Mouse (Mus musculus): ENCODE measurements around the gene Abl1. TPM values are rescaled to one million over a fixed set of nuclear protein-coding genes. Genes with fewer than 3 reads are reported as not detected.

The Abl1 gene
- polyA plus RNA-seq, 1 experiment from 2014 or later: 20.9 TPM

- H3K9ac ChIP-seq: no peak overlapping the region
- H3K4me1 ChIP-seq (replicated peaks; ENCODE audit: control insufficient read depth, insufficient read depth, low read length): peaks cover 10% of the 10 kb centered on the region
- H3K27ac ChIP-seq: no peak overlapping the region; the same call in 1 of the 2 replicates
- H3K4me3 ChIP-seq (replicated peaks; ENCODE audit: low read length): no peak overlapping the region
- no peaks in the 10 kb centered on the region for H3K36me3 ChIP-seq (replicated peaks; ENCODE audit: control insufficient read depth, insufficient read depth)
- 26% methylated on average over 10 of the region's 10 CpGs for WGBS
- H3K9me3 ChIP-seq (ENCODE audit: control insufficient read depth, low read length): no peaks in the 10 kb centered on the region
- ATAC-seq (ENCODE audit: low FRiP score) (no peak), DNase-seq (ENCODE audit: low spot score) (no peak)
- H3K27me3 ChIP-seq (ENCODE audit: control insufficient read depth, insufficient read depth, low read length): no peaks in the 10 kb centered on the region
- H3K4me2 ChIP-seq (replicated peaks): peak overlapping the region; percentile 14; the same call in 1 of the 2 replicates
Observed at GRCm38 (mm10) chr2:31749046-31749709, 61.0 kb downstream of the Abl1 start.

GRCm38 (mm10) chr2:31750133-31750532 is 62.0 kb downstream of the Abl1 start:
- ATAC-seq (ENCODE audit: low FRiP score): no peak
- H3K4me2 ChIP-seq (replicated peaks): no peak overlapping the region
- no peaks in the 10 kb centered on the region for H3K9me3 ChIP-seq (ENCODE audit: control insufficient read depth, low read length)
- no peak for DNase-seq (ENCODE audit: low spot score)
- no peak overlapping the region for H3K9ac ChIP-seq
- no peak overlapping the region for H3K27ac ChIP-seq
- H3K4me1 ChIP-seq (replicated peaks; ENCODE audit: control insufficient read depth, insufficient read depth, low read length): peaks cover 10% of the 10 kb centered on the region
- H3K4me3 ChIP-seq (replicated peaks; ENCODE audit: low read length): no peak overlapping the region
- no peaks in the 10 kb centered on the region for H3K27me3 ChIP-seq (ENCODE audit: control insufficient read depth, insufficient read depth, low read length)
- no peaks in the 10 kb centered on the region for H3K36me3 ChIP-seq (replicated peaks; ENCODE audit: control insufficient read depth, insufficient read depth)
- WGBS: 90% methylated on average over 5 of the region's 5 CpGs

- H3K9ac ChIP-seq: no peak overlapping the region
- H3K36me3 ChIP-seq (replicated peaks; ENCODE audit: control insufficient read depth, insufficient read depth): no peaks in the 10 kb centered on the region
- no peak for DNase-seq (ENCODE audit: low spot score)
- no peak for ATAC-seq (ENCODE audit: low FRiP score)
- no peaks in the 10 kb centered on the region for H3K27me3 ChIP-seq (ENCODE audit: control insufficient read depth, insufficient read depth, low read length)
- H3K9me3 ChIP-seq (ENCODE audit: control insufficient read depth, low read length): no peaks in the 10 kb centered on the region
- H3K4me2 ChIP-seq (replicated peaks): no peak overlapping the region
- H3K4me1 ChIP-seq (replicated peaks; ENCODE audit: control insufficient read depth, insufficient read depth, low read length): peaks cover 31% of the 10 kb centered on the region
- no peak overlapping the region for H3K27ac ChIP-seq
- H3K4me3 ChIP-seq (replicated peaks; ENCODE audit: low read length): no peak overlapping the region
Observed at GRCm38 (mm10) chr2:31757472-31757871, 69.3 kb downstream of the Abl1 start.

GRCm38 (mm10) chr2:31758966-31759365 is 70.8 kb downstream of the Abl1 start:
- Histone ChIP-seq H3K36me3 (replicated peaks; ENCODE audit: control insufficient read depth, insufficient read depth) (no peaks in the 10 kb centered on the region), H3K4me2 (replicated peaks) (peak overlapping the region; percentile 65), H3K4me3 (replicated peaks; ENCODE audit: low read length) (peak overlapping the region; percentile 72; the same call in 1 of the 2 replicates), H3K27me3 (ENCODE audit: control insufficient read depth, insufficient read depth, low read length) (no peaks in the 10 kb centered on the region), H3K9ac (no peak overlapping the region), H3K9me3 (ENCODE audit: control insufficient read depth, low read length) (no peaks in the 10 kb centered on the region), H3K27ac (no peak overlapping the region), H3K4me1 (replicated peaks; ENCODE audit: control insufficient read depth, insufficient read depth, low read length) (peaks cover 44% of the 10 kb centered on the region)
- ATAC-seq (ENCODE audit: low FRiP score) (no peak), DNase-seq (ENCODE audit: low spot score) (no peak)
- WGBS: 90% methylated on average over 5 of the region's 5 CpGs

GRCm38 (mm10) chr2:31759751-31760460 is 71.7 kb downstream of the Abl1 start:
- H3K9me3 ChIP-seq (ENCODE audit: control insufficient read depth, low read length): no peaks in the 10 kb centered on the region
- no peaks in the 10 kb centered on the region for H3K36me3 ChIP-seq (replicated peaks; ENCODE audit: control insufficient read depth, insufficient read depth)
- no peaks in the 10 kb centered on the region for H3K27me3 ChIP-seq (ENCODE audit: control insufficient read depth, insufficient read depth, low read length)
- H3K4me2 ChIP-seq (replicated peaks): peak overlapping the region; percentile 65
- H3K27ac ChIP-seq: peak overlapping the region; percentile 75
- peak; percentile 88 for ATAC-seq (ENCODE audit: low FRiP score)
- DNase-seq (ENCODE audit: low spot score): peak; percentile 56
- H3K4me3 ChIP-seq (replicated peaks; ENCODE audit: low read length): peak overlapping the region; percentile 72
- H3K9ac ChIP-seq: peak overlapping the region; percentile 87
- peaks cover 44% of the 10 kb centered on the region for H3K4me1 ChIP-seq (replicated peaks; ENCODE audit: control insufficient read depth, insufficient read depth, low read length)
- WGBS: under 1% methylated on average over 41 of the region's 42 CpGs

- ATAC-seq (ENCODE audit: low FRiP score): no peak
- Histone ChIP-seq H3K27ac (peak overlapping the region; percentile 75; the same call in 1 of the 2 replicates), H3K9ac (peak overlapping the region; percentile 87), H3K27me3 (ENCODE audit: control insufficient read depth, insufficient read depth, low read length) (no peaks in the 10 kb centered on the region), H3K9me3 (ENCODE audit: control insufficient read depth, low read length) (no peaks in the 10 kb centered on the region), H3K4me1 (replicated peaks; ENCODE audit: control insufficient read depth, insufficient read depth, low read length) (peaks cover 44% of the 10 kb centered on the region), H3K4me3 (replicated peaks; ENCODE audit: low read length) (peak overlapping the region; percentile 72), H3K36me3 (replicated peaks; ENCODE audit: control insufficient read depth, insufficient read depth) (no peaks in the 10 kb centered on the region), H3K4me2 (replicated peaks) (peak overlapping the region; percentile 65)
- DNase-seq (ENCODE audit: low spot score): no peak
- WGBS: 3% methylated on average over 1 of the region's 1 CpGs
Observed at GRCm38 (mm10) chr2:31760486-31760885, 72.3 kb downstream of the Abl1 start.

- no peaks in the 10 kb centered on the region for H3K27me3 ChIP-seq (ENCODE audit: control insufficient read depth, insufficient read depth, low read length)
- no peaks in the 10 kb centered on the region for H3K9me3 ChIP-seq (ENCODE audit: control insufficient read depth, low read length)
- no peaks in the 10 kb centered on the region for H3K36me3 ChIP-seq (replicated peaks; ENCODE audit: control insufficient read depth, insufficient read depth)
- WGBS: 11% methylated on average over 7 of the region's 7 CpGs
- H3K27ac ChIP-seq: peak overlapping the region; percentile 16; the same call in 1 of the 2 replicates
- peak overlapping the region; percentile 87 for H3K9ac ChIP-seq
- H3K4me1 ChIP-seq (replicated peaks; ENCODE audit: control insufficient read depth, insufficient read depth, low read length): peaks cover 44% of the 10 kb centered on the region
- H3K4me2 ChIP-seq (replicated peaks): peak overlapping the region; percentile 65
- DNase-seq (ENCODE audit: low spot score) (no peak), ATAC-seq (ENCODE audit: low FRiP score) (no peak)
- H3K4me3 ChIP-seq (replicated peaks; ENCODE audit: low read length): peak overlapping the region; percentile 72
Observed at GRCm38 (mm10) chr2:31761115-31761531, 72.9 kb downstream of the Abl1 start.

GRCm38 (mm10) chr2:31761585-31761984 is 73.4 kb downstream of the Abl1 start:
- no peaks in the 10 kb centered on the region for H3K27me3 ChIP-seq (ENCODE audit: control insufficient read depth, insufficient read depth, low read length)
- peak overlapping the region; percentile 87 for H3K9ac ChIP-seq
- peak overlapping the region; percentile 72 for H3K4me3 ChIP-seq (replicated peaks; ENCODE audit: low read length)
- no peaks in the 10 kb centered on the region for H3K9me3 ChIP-seq (ENCODE audit: control insufficient read depth, low read length)
- ATAC-seq (ENCODE audit: low FRiP score) (no peak), DNase-seq (ENCODE audit: low spot score) (no peak)
- peak overlapping the region; percentile 65 for H3K4me2 ChIP-seq (replicated peaks)
- H3K27ac ChIP-seq: peak overlapping the region; percentile 16
- 4% methylated on average over 4 of the region's 4 CpGs for WGBS
- no peaks in the 10 kb centered on the region for H3K36me3 ChIP-seq (replicated peaks; ENCODE audit: control insufficient read depth, insufficient read depth)
- peaks cover 44% of the 10 kb centered on the region for H3K4me1 ChIP-seq (replicated peaks; ENCODE audit: control insufficient read depth, insufficient read depth, low read length)

- Histone ChIP-seq H3K27me3 (ENCODE audit: control insufficient read depth, insufficient read depth, low read length) (no peaks in the 10 kb centered on the region), H3K9me3 (ENCODE audit: control insufficient read depth, low read length) (no peaks in the 10 kb centered on the region), H3K27ac (peak overlapping the region; percentile 16; the same call in 1 of the 2 replicates), H3K4me2 (replicated peaks) (peak overlapping the region; percentile 65), H3K9ac (no peak overlapping the region), H3K36me3 (replicated peaks; ENCODE audit: control insufficient read depth, insufficient read depth) (no peaks in the 10 kb centered on the region), H3K4me3 (replicated peaks; ENCODE audit: low read length) (0 out of 2 replicates have a peak overlapping the region, but pooled peaks have one; percentile 72), H3K4me1 (replicated peaks; ENCODE audit: control insufficient read depth, insufficient read depth, low read length) (peaks cover 44% of the 10 kb centered on the region)
- 27% methylated on average over 3 of the region's 3 CpGs for WGBS
- ATAC-seq (ENCODE audit: low FRiP score) (no peak), DNase-seq (ENCODE audit: low spot score) (no peak)
Observed at GRCm38 (mm10) chr2:31762155-31762554, 74.0 kb downstream of the Abl1 start.

Measured in hindbrain, embryonic 14.5 days (tissue).